In the genomic region with DNA sequence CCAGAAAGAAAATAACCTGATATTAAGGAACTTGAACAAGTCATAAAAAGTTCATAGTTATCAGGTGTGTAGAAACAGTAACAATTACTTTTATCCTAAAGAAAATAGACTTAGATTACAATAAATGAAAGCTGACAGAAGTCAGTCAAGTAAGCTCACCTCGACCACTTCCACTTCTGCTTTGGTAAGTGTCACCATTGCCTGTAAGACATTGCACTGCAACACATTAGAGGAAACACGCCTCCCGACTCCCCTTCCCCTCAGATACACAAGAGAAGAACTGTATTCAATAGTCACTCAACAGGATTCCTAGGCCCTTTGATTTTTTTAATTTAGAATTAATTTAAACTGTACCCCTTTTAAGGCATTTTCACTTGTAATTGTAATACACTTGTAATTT, we compare ENCODE assay signal across 22 mouse cellular contexts. TPM values are rescaled to one million over a fixed set of nuclear protein-coding genes. Genes with fewer than 3 reads are reported as not detected.
"Had no signal": no experiment of that assay in that cellular context is flagged by ENCODE, and none has a peak within 500 bp of the region (broad histone marks: within the 10 kb centered on the region; RNA-seq: fewer than 3 reads in every experiment).

No protein-coding gene starts in this region.

- H3K4me3 ChIP-seq: layer of hippocampus, adult 2 months; left cerebral cortex, adult 2 months; liver, embryonic 13.5 days; megakaryocyte, embryonic 14.5 days had no signal

- DNase-seq: kidney, adult 18-20 months; kidney, adult 9 months; kidney, postnatal 25 days; layer of hippocampus, adult 9-11 months; liver, embryonic 13.5 days; lung, adult 2 months; lung, postnatal 14 days; lung, postnatal 4 days; midbrain, embryonic 14.5 days; right cerebral cortex, adult 18-20 months; right cerebral cortex, postnatal 14 days; right cerebral cortex, postnatal 4 days; thymus, adult 18-20 months; thymus, postnatal 36 days had no signal

- H3K27ac ChIP-seq: layer of hippocampus, adult 2 months; left cerebral cortex, adult 2 months; liver, embryonic 13.5 days had no signal

- H3K27me3 ChIP-seq: megakaryocyte, embryonic 14.5 days had no signal

- H3K9ac ChIP-seq: liver, embryonic 13.5 days had no signal

- H3K9me3 ChIP-seq: liver, embryonic 13.5 days; megakaryocyte, embryonic 14.5 days had no signal

- H3K36me3 ChIP-seq: liver, embryonic 13.5 days had no signal

- H3K4me1 ChIP-seq: liver, embryonic 13.5 days; megakaryocyte, embryonic 14.5 days had no signal

RNA-seq across cellular contexts. Expression of gene Ddx4, which starts 27.7 kb away (rescaled TPM):
- total RNA-seq: liver, adult 2 months had no signal
- polyA plus RNA-seq: large intestine, adult 2 months; liver, adult 2 months; lung, adult 2 months had no signal

RNA-seq across cellular contexts. Expression of gene Il31ra, which starts 30.5 kb away (rescaled TPM):
- total RNA-seq: liver, adult 2 months had no signal
- polyA plus RNA-seq: large intestine, adult 2 months; limb, embryonic 11.5 days; liver, adult 2 months; lung, embryonic 16.5 days; midbrain, embryonic 11.5 days; midbrain, embryonic 14.5 days had no signal
